Mouse (Mus musculus) c-Kit-positive CD71-negative TER-119-negative erythroid progenitor cells, embryonic 14.5 days (primary cell): ENCODE measurements around the gene Scpep1.
"Not testable (repeated sequence)": the region's sequence is repeated elsewhere in the genome, so short reads cannot be mapped to it uniquely, and the experiment has no call there.

Experiments
- DNase-seq: peaks from one replicate; pipeline ENCODE4 v3.0.0-alpha.2; 2013; ENCODE audit warnings: low read depth

The Scpep1 gene

DNA sequence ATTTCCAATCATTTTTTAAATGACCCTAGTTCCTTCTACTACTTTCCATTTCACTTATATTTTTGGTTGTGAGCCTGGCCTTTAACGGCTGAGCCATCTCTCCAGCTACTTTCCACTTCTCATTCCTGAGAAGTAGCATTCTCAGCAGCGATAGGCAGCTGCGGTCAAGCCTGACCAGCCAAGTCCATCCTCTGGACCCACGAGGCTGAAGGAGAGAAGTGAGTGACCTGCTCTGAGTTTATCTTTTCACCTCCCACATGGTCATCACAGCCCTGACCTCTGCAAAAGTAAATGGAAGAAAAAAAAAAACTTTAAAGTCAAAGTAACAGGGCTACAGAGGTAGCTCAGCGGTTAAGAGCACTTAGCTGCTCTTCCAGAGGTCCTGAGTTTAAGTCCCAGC, 28.7 kb downstream of the Scpep1 start:
- no peak for DNase-seq

GRCm38 (mm10) chr11:88909388-88910036, 45.8 kb downstream of the Scpep1 start:
- DNase-seq: no peak

GRCm38 (mm10) chr11:88908557-88909211, 46.6 kb downstream of the Scpep1 start:
- DNase-seq: peak; percentile 29

GRCm38 (mm10) chr11:88907886-88908285, 47.4 kb downstream of the Scpep1 start:
- no peak for DNase-seq

DNA sequence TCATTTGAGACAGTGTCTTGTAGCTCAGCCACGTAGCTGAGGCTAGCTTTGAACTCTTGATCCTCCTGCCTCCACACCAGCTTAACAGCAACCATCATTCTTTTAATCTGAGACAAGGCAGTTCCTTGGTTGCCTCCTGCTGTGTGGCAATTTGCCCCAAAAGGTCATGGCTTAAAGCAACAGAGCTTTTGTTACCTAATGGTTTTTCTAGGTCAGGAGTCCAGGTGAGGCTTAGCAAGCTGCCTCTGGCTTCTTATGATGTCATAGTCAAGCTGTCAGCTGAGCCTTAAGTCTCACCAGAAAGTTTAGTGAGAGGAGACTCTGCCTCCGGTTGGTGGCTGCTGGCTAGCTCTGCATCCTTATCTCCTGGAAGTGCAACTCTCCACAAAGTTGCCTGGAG, 49.6 kb downstream of the Scpep1 start:
- DNase-seq: no peak

DNA sequence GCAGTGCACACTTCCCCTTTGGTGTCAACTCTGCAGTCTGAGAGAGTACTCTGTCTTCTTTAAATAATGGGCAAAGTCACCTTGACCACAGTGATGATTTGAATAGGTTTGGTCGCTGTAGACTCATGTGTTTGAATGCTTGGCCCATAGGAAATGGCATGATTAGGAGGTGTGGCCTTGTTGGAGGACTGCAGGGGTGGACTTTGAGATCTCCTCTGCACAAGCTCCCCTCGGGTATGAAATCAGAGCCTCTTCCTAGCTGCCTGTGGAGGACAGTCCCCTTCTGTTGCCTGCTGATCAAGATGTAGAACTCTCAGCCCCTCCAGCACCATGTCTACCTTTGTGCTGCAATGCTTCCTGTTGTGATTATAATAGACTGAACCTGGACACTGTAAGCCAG, 51.2 kb downstream of the Scpep1 start:
- DNase-seq: no peak

DNA sequence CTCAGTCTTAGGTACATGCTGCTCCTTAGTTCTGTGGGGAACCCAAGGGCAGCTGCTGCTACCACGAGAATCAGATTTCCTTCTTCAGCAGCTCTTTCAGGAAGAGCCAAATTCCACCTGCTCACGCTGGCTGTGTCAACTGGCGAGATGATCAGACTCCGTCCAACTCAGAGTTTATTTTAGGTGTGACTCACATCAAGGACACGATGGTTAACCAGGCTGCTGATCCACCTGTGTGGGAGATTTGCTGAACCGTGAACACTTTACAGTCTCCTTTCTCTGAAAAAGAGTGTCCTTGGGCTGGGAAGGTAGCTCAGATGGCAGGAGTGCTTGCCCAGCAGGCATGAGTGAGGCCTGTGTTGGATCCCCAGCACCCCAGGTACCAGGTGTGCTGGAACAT, 52.5 kb downstream of the Scpep1 start:
- DNase-seq: no peak

GRCm38 (mm10) chr11:88901341-88901802, 53.9 kb downstream of the Scpep1 start:
- DNase-seq: no peak

- no peak for DNase-seq
Observed at GRCm38 (mm10) chr11:88899561-88899960, 55.7 kb downstream of the Scpep1 start.

GRCm38 (mm10) chr11:88898380-88898763, 56.9 kb downstream of the Scpep1 start:
- DNase-seq: no peak

DNA sequence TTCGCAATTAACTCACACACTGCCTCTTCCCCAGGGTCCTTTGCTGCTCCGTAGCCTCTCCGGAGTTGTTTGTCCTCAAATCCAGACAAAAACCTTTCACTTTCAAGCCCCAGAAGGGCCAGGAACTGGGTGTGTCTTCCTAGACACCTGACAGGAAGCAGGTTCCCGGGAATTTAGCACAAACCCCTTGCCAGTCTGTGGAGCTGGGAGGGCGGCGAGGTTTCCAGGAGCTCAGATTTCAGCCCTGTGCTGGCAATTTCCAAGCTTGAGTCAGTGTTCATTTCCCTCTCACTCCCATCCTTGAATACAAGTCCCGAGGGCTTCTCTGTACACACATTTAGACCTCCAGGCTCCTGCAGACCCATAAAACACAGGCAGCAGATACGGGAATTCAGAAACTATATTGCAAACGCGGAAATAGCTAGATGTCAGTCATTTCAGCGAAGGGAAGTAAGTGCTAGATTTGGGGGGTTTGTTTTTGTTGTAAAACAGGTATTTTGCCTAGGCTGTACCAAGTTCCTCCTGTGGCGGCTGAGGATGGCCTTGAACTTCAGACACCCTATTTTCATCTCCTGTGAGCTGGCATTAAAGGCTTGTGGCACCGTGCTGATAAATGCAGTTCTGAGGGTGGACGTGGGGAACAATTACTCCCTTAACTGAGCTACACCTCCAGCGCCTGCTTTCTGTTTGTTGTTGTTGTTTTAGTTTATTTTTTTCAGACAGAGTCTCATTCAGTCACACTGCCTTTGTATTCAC, 57.5 kb downstream of the Scpep1 start:
- no peak for DNase-seq

- DNase-seq: not testable (repeated sequence)
Observed at GRCm38 (mm10) chr11:88895800-88896232, 59.4 kb downstream of the Scpep1 start.

DNA sequence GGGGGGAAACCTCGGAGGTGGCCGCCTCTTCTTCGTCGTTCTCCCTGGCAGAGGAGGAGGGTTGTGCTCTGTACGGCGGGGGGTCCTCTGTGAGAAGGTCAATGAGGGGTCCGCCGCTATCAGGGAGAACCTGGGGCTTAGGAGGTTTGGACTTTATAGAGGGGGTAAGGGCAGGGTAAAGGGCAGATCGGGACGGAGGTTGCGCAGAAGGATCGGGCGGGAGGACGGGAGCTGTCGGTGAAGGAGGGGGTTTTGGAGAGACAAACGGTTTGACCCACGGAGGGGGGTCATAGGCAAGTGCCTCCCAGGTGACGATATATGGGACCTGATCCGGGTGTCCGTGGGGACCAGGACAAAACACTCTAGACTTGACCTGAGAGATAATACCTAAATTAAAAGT, 60.0 kb downstream of the Scpep1 start:
- not testable (repeated sequence) for DNase-seq

- DNase-seq: not testable (repeated sequence)
Observed at GRCm38 (mm10) chr11:88894279-88894678, 61.0 kb downstream of the Scpep1 start.

- DNase-seq: not testable (repeated sequence)
Observed at GRCm38 (mm10) chr11:88893501-88893900, 61.8 kb downstream of the Scpep1 start.

DNA sequence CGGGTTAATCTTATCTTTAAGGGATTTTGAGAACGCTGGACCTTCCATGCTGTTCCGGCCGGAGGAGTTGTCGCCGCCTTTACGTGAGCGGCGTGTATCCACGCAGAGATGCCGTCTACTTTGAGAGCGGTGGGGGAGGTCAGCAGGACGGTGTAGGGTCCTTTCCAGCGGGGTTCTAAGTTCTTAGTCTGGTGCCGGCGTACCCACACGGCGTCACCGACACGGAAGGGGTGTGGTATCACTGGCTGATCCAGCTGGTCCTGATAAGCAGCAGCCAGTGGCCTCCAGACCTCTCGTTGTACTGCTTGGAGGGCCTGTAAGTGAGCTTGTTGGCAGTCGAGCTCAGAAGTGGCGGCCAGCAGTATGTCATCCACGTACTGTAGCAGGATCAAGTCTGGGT, 62.5 kb downstream of the Scpep1 start:
- not testable (repeated sequence) for DNase-seq

- not testable (repeated sequence) for DNase-seq
Observed at GRCm38 (mm10) chr11:88891921-88892561, 63.2 kb downstream of the Scpep1 start.

- not testable (repeated sequence) for DNase-seq
Observed at GRCm38 (mm10) chr11:88891446-88891845, 63.8 kb downstream of the Scpep1 start.

DNA sequence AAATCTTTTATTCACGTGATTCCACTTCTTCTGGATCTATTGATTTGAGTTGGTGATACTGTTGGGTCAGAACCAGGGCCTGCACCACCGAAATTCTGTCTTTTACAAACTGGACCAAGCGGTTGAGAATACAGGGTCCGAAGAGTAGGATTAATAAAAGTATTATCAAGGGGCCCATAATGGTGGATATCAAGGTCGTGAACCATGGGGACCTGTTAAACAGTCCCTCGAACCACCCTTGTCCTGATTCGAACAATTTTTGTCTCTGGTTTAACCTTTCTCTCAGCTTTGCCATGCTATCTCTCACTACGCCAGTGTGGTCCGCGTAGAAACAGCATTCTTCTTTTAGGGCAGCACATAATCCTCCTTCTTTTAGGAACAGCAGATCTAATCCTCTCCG, 64.4 kb downstream of the Scpep1 start:
- DNase-seq: not testable (repeated sequence)

DNA sequence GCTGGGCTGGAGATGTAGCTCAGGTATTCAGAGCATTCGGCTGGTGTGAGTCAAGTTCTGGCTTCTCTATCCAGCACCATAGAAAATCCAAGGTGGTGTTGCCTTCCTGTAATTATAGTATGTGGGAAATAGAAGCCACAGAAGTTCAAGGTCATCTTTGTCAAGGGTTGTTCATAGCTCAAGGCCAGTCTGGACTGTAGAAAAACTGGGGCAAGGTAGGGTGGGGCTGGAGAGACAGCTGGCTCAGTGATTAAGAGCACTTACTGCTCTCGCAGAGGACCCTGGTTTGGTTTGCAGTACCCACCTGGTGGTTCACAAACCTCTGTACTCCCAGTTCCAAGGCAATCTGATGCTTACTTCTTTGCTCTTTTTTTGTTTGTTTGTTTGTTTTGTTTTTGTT, 66.3 kb downstream of the Scpep1 start:
- DNase-seq: no peak

DNA sequence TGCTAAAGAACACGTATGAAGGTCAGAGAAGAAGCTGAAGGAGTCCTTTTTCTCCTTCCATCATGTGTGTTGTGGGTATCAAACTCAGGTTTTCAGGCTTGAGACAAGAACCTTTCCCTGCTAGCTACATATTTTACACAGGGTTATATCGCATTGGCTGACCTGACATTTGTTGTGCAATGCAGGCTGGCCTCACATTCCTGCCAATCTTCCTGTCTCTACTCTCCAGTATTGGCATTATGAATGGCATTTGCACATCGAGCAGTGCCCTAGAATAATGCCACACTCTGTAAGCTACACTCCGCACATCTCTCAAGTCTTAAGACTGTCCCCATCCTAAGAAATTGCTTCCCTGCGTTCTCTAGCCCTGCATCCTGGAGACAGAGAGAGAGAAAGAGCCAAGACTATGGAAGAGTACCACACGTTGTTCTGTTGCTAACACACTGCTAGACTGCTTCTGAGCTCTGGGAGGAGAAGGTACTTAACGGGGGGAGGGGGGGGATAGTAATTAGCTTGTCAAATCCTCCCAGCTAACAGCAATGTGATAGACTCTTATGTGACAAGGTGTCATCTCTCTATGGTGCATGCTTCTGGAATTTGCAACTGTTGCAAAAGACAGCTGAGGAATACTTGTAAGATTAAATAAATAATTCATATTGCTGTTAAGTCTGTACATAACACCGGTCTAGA, 70.7 kb downstream of the Scpep1 start:
- DNase-seq: no peak

DNA sequence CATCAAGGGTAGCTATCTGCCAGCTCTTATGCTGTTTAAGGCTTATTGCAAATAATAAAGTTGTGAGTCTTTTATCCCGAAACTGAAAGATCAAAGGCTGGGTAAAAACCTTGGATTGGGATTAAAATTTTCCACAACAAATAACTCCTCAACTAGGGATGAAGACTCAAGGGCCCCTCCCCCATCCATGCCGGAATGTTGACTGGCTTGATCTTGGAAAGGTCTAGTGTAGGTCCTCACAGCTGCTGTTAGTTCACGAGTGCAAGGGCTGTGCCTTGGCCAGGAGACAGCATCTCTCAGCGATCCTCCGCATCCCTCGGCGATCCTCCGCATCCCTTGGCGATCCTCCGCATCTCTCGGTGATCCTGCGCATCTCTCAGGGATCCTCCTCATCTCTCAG, 77.3 kb downstream of the Scpep1 start:
- DNase-seq: no peak
